ENCODE assay signal across 8 mouse cellular contexts in the genomic region with DNA sequence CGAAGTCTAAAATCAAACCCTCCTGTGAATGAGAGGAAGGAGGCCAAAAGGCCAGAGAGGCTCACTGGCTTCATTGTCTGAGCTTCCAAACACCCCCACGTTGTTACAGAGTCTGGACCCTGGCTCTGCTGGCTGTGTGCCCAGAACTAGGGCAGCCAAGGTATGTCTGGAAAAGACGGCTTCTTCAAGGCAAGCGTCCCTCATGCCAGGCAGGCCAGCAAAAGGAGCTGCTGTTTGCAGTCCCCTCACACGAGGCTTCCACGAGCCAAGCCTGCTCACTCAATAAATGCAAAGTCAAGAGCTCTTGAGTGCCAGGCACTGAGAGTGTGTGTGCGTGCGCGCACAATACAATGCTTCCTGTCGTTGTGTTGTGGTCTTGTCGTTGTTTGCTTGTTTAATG.
A peak's percentile ranks its signal among the peaks of the same experiment; 100 is the strongest.
DNase-seq lines count a peak whose midpoint lies in the region; ATAC-seq and TF ChIP-seq lines count a peak whose summit lies in the region.

No protein-coding gene starts in this region.

- peaks cover 4% of the 10 kb centered on the region; the same call in 1 of the 2 replicates for H3K4me1 ChIP-seq in forebrain, embryonic 16.5 days (replicated peaks; ENCODE audit: control insufficient read depth, insufficient read depth, low read length)
- peaks cover 10% of the 10 kb centered on the region for H3K4me1 ChIP-seq in forebrain, embryonic 13.5 days
- peaks cover 2% of the 10 kb centered on the region; the same call in 1 of the 2 replicates for H3K4me1 ChIP-seq in testis, adult 2 months (ENCODE audit: control insufficient read depth, insufficient read depth, low read length)
- peaks cover 4% of the 10 kb centered on the region; the same call in 1 of the 2 replicates for H3K4me1 ChIP-seq in forebrain, embryonic 10.5 days

- no peak for TF ChIP-seq POLR2A in testis, adult 2 months (IDR thresholded peaks at IDR 0.05; ENCODE audit: control insufficient read depth, low read depth, low read length)

- H3K27ac ChIP-seq in forebrain, embryonic 16.5 days (ENCODE audit: low read length), result no peak overlapping the region
- no peak overlapping the region for H3K27ac ChIP-seq in forebrain, embryonic 13.5 days
- peak overlapping the region; percentile 9; the same call in 1 of the 2 replicates for H3K27ac ChIP-seq in testis, adult 2 months (ENCODE audit: control insufficient read depth, insufficient read depth, low read depth, low read length)
- H3K27ac ChIP-seq in forebrain, embryonic 10.5 days, result no peak overlapping the region

- DNase-seq in testis, postnatal 14 days (ENCODE audit: low spot score), result no peak
- peak; percentile 66 for DNase-seq in kidney, adult 18-20 months
- DNase-seq in lung, postnatal 25 days (ENCODE audit: low spot score), result peak; percentile 35
- no peak for DNase-seq in forebrain, embryonic 10.5 days (ENCODE audit: extremely low spot score, low spot score)
- DNase-seq in left cerebral cortex, adult 8-10 months (ENCODE audit: low spot score in 2 of 2), result no peak

- H3K9ac ChIP-seq in forebrain, embryonic 16.5 days (replicated peaks; ENCODE audit: low read depth, low read length), result no peak overlapping the region
- no peak overlapping the region for H3K9ac ChIP-seq in forebrain, embryonic 13.5 days

- H3K27me3 ChIP-seq in forebrain, embryonic 16.5 days (replicated peaks; ENCODE audit: control insufficient read depth, insufficient read depth, low read length), result no peaks in the 10 kb centered on the region
- H3K27me3 ChIP-seq in forebrain, embryonic 13.5 days, result 0 out of 2 replicates have a peak, but pooled peaks cover 7% of the 10 kb centered on the region
- H3K27me3 ChIP-seq in testis, adult 2 months (ENCODE audit: control insufficient read depth, insufficient read depth, low read length), result no peaks in the 10 kb centered on the region
- no peaks in the 10 kb centered on the region for H3K27me3 ChIP-seq in forebrain, embryonic 10.5 days (ENCODE audit: poor library complexity, severe bottlenecking)

- peak; percentile 28; the same call in 1 of the 2 replicates for ATAC-seq in forebrain, embryonic 16.5 days
- no peak for ATAC-seq in forebrain, embryonic 13.5 days

- 32% methylated on average over 11 of the region's 11 CpGs for WGBS in forebrain, embryonic 16.5 days
- WGBS in forebrain, embryonic 13.5 days, result 37% methylated on average over 11 of the region's 11 CpGs
- 85% methylated on average over 11 of the region's 11 CpGs for WGBS in forebrain, embryonic 10.5 days

- TF ChIP-seq CTCF in testis, adult 2 months (IDR thresholded peaks at IDR 0.05; ENCODE audit: control insufficient read depth, insufficient read depth, insufficient replicate concordance, low read depth, low read length), result no peak

- H3K4me2 ChIP-seq in forebrain, embryonic 16.5 days (ENCODE audit: low read length), result no peak overlapping the region
- H3K4me2 ChIP-seq in forebrain, embryonic 13.5 days, result no peak overlapping the region

- no peaks in the 10 kb centered on the region for H3K9me3 ChIP-seq in forebrain, embryonic 16.5 days (ENCODE audit: control insufficient read depth, low read length)
- H3K9me3 ChIP-seq in forebrain, embryonic 13.5 days (replicated peaks), result no peaks in the 10 kb centered on the region
- H3K9me3 ChIP-seq in forebrain, embryonic 10.5 days, result no peaks in the 10 kb centered on the region

- H3K36me3 ChIP-seq in forebrain, embryonic 16.5 days (ENCODE audit: control insufficient read depth, insufficient read depth), result no peaks in the 10 kb centered on the region
- no peaks in the 10 kb centered on the region for H3K36me3 ChIP-seq in forebrain, embryonic 13.5 days (ENCODE audit: poor library complexity, severe bottlenecking)
- no peaks in the 10 kb centered on the region for H3K36me3 ChIP-seq in testis, adult 2 months (ENCODE audit: control insufficient read depth, insufficient read depth, low read length)
- H3K36me3 ChIP-seq in forebrain, embryonic 10.5 days (replicated peaks), result peaks cover 11% of the 10 kb centered on the region; the same call in 1 of the 2 replicates

- H3K4me3 ChIP-seq in forebrain, embryonic 16.5 days (replicated peaks; ENCODE audit: low read length), result no peak overlapping the region
- no peak overlapping the region for H3K4me3 ChIP-seq in forebrain, embryonic 13.5 days
- no peak overlapping the region for H3K4me3 ChIP-seq in testis, adult 2 months (ENCODE audit: control insufficient read depth, low read depth, low read length)
- H3K4me3 ChIP-seq in forebrain, embryonic 10.5 days, result no peak overlapping the region

Comparison
In these comparisons a context has a peak if more than half of its experiments do, and no peak if none do; other contexts are left out.
1. DNase-seq: peak in kidney, adult 18-20 months (single experiment) and lung, postnatal 25 days (single experiment); none in testis, postnatal 14 days (single experiment), forebrain, embryonic 10.5 days (single experiment) and left cerebral cortex, adult 8-10 months (0 of 2).